Mouse (Mus musculus): Measurements from ENCODE around the gene Blm.

DNA sequence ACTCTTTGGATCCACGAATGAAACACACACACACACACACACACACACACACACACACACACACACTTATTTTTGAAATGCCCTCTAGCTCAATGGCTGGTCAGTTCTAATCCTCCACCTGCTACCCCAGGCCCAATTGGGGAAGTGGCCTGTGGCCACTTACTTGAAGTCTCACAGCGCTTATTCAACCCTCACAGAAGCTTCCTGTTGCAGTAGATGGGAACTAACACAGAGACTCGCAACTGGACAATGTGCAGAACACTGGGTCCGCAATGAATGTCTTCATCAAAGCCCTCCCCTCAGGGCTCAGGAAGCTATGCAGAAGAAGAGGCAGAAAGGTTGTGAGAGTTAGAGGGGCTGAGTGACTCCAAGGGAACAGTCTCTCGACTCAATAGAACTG is 107.2 kb downstream of the Blm start:
- TF ChIP-seq CTCF (IDR thresholded peaks at IDR 0.05; ENCODE audit: low read depth) (no peak), EP300 (IDR thresholded peaks at IDR 0.05; ENCODE audit: low read depth) (no peak)
